Mouse (Mus musculus) heart, adult 2 months (tissue): ENCODE results near the gene Mfsd12.
A peak's percentile ranks its signal among the peaks of the same experiment; 100 is the strongest.

Experiments used
- CTCF ChIP-seq: fragments of 200-600 bp; IDR thresholded peaks from 2 replicates; pipeline ENCODE4 v1.8.1; 2022; ENCODE audit warnings: antibody characterized with exemption, mild to moderate bottlenecking, moderate library complexity
- EP300 ChIP-seq: fragments of 200-500 bp; IDR thresholded peaks from 2 replicates; pipeline ENCODE4 v1.6.1; 2011; ENCODE audit warnings: low read depth, low read length, control low read depth; ENCODE audit not compliant: insufficient read depth
- POLR2A ChIP-seq: fragments of 200-500 bp; IDR thresholded peaks from 2 replicates; pipeline ENCODE4 v1.6.1; 2011; ENCODE audit warnings: mild to moderate bottlenecking, low read depth, low read length, control low read depth; ENCODE audit not compliant: insufficient read depth

GRCm38 (mm10) chr10:81411471-81412400 is 54.4 kb downstream of the Mfsd12 start:
- TF ChIP-seq CTCF: no peak
- TF ChIP-seq EP300: peak; percentile 83
- peak; percentile 44 for TF ChIP-seq POLR2A
